Mouse (Mus musculus): ENCODE data around the gene Col1a1.

Gene Col1a1

DNA sequence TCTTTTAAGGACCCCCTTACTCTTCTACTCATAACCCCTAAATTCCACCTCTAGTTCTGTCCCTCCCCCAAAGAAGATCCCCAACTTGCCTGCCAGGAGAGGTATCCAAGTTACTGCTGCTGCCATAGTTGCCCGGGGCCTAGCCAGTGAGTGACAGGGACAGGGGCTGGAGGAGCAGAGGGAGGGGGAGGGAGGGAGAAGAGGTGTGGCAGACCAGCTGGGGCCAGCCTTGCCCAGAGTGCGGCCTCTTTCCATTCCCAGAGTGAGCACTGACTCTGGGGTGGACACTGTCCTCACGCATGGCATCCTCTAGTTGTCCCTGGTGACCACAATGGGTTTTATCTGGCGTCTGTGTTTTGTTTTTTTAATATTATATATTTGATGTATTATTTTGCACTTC, 37.3 kb downstream of the Col1a1 start:
- no peak for DNase-seq (ENCODE audit: low read depth in 1 of 2, low spot score in 2 of 2)

GRCm38 (mm10) chr11:94974951-94975350, 38.9 kb downstream of the Col1a1 start:
- DNase-seq (ENCODE audit: low read depth in 1 of 2, low spot score in 2 of 2), result no peak

- no peak for DNase-seq (ENCODE audit: low read depth in 1 of 2, low spot score in 2 of 2)
Observed at GRCm38 (mm10) chr11:94976199-94976598, 40.2 kb downstream of the Col1a1 start, which contains the start of gene Sgca. Gene Sgca (minus strand): TSS chr11:94976327.

- no peak for DNase-seq (ENCODE audit: low read depth in 1 of 2, low spot score in 2 of 2)
Observed at GRCm38 (mm10) chr11:94978178-94978915, 42.3 kb downstream of the Col1a1 start.

DNA sequence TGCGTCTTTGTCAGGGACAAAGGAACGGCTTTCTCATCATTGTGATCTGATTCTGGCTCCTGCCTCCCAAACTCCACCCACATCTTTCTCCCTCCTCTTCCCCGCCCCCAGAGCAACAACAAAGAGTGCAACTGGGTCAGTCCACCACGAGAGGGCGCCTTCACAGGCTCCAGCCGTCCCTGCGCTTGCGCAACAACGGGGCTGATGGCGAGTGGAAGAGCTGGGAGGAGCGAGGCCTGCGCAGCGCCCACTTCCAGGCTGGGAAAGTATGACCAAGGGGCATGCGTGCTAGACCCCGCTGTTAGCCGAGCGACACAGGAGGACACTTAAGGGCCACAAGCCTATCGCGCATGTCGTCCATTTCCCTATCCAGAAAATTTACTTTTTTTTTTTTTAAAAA, 42.9 kb downstream of the Col1a1 start:
- peak; percentile 89 to 93 for DNase-seq (ENCODE audit: low read depth in 1 of 2, low spot score in 2 of 2)

DNA sequence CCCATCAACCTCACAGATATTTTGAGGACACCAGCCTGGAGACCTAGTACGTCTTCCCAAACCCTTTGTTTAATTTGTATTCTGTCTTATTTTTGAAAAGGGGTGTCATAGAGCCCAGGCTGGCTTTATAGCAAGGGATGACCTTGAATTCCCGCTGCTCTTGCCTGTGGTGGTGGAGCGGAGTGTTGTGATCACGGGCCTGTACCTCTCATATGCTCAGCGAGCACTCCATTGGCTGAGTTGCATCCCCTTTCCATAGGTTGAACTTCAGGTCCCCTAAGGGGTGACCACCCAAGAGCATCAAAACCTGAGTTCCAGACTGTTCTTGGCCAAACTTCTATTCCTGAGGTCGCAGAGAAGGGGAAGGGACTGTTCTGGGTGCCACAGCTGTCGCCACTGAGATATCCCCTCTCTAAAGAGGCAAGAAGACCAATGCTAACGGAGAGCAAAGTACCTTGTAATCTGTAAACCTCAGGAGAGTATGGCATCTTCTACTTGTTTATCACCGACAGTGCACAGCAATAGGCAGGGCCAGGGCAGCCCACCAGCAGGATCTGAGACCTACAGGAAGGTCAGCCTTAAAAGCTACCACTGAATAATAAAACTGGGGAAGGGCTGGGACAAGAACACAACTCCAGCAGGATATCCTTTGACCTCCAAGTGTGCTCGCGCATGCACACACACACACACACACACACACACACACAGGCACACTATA, 43.6 kb downstream of the Col1a1 start:
- no peak for DNase-seq (ENCODE audit: low read depth in 1 of 2, low spot score in 2 of 2)

DNA sequence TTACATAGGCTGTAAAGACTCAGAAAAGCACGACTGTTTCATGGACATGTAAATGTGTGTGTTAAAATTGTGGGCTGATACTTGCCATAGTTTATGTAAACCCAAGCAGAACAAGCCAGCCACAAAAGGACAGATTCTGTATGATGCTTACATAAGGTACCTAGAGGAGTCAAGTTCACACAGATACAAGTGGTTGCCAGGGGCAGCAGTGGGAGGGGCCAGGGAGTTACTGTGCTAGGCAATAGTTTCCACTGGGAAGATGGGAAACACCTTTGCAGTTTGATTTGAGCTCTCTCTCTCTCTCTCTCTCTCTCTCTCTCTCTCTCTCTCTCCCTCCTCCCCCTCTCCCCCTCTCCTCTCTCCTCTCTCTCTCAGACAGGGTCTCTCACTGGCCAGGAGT, 49.1 kb downstream of the Col1a1 start:
- no peak for DNase-seq (ENCODE audit: low read depth in 1 of 2, low spot score in 2 of 2)

DNA sequence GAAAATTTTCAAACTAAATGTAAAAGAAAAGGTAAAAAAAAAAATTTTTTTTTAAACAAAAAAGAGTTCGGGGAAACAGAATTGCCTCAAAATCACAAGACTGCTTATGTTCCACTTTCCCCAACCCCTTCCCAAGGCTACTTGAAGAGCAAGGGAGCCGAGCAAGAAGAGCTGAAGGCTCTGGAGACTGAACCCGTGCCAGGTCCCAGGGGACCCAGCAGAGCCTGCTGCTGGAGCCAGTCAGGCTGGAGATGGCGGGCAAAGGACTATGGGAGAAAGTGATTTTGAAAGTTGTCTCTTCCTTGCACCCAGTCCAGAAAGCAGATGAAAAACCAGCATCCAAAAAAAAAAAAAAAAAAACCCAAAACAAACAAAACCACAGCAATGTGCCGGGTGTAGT, 49.8 kb downstream of the Col1a1 start:
- no peak for DNase-seq (ENCODE audit: low read depth in 1 of 2, low spot score in 2 of 2)

DNA sequence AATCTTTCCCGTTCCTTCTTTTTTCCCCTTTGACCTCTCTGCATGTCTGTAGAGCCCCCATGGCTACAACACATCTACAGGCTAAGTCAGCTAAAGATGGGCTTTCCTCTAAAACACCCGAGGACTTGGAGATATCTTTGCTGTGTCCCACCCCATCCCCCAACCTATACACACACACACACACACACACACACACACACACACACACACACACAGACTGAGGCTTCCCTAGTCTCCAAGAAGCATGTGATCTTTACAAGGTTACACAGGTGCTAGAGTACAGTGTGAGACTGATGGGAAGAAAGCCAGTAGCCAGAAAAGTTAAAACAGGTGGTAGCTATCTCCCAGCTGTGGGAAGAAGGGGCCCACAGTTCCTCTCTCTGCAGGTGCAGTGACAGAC, 50.4 kb downstream of the Col1a1 start:
- no peak for DNase-seq (ENCODE audit: low read depth in 1 of 2, low spot score in 2 of 2)

DNA sequence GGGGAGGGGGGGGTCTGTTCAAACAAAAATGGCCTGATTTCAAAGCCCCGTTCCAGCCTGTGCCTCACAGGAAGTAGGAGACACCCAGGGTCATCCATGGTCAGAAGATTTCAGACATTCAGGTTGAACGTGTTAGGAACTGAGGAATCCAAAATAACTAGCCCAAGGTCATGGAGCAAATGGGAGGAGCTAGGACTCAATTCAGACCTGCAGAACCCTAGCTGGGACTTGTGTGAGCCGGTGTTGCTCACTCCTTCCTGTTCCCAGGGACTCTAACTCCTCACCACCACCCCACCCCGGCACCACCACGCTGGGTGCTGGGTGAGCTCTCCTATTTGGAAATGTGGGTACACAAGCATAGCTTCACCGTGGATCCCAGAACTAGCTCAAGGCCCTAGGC, 51.3 kb downstream of the Col1a1 start:
- DNase-seq (ENCODE audit: low read depth in 1 of 2, low spot score in 2 of 2), result no peak

GRCm38 (mm10) chr11:94987851-94988250, 51.8 kb downstream of the Col1a1 start:
- DNase-seq (ENCODE audit: low read depth in 1 of 2, low spot score in 2 of 2), result no peak

- DNase-seq (ENCODE audit: low read depth in 1 of 2, low spot score in 2 of 2), result no peak
Observed at GRCm38 (mm10) chr11:94988780-94989561, 52.9 kb downstream of the Col1a1 start.

DNA sequence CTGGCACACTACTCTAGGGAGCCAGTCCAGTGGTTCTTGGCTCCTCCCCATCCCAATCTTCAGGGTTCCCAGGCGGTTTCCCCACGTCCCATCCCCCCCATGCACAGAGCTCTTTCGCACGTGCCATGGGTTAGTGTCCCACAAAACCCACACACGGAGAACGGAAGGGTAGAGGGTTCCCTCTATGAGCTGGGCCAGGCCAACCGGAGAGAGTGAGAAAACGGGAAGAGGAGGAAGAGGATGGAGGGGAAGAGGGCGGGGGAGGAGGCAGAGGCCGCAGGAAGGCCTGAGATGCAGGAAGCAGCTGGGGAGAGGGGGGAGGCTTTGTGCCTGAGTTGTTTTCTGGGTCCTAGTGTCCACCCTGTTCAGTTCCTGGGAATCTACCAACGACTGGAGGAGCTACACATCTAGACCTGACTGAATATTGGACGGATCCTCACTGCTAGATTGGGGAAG, 53.6 kb downstream of the Col1a1 start:
- DNase-seq (ENCODE audit: low read depth in 1 of 2, low spot score in 2 of 2), result peak in 1 of 2 experiments; percentile 35

DNA sequence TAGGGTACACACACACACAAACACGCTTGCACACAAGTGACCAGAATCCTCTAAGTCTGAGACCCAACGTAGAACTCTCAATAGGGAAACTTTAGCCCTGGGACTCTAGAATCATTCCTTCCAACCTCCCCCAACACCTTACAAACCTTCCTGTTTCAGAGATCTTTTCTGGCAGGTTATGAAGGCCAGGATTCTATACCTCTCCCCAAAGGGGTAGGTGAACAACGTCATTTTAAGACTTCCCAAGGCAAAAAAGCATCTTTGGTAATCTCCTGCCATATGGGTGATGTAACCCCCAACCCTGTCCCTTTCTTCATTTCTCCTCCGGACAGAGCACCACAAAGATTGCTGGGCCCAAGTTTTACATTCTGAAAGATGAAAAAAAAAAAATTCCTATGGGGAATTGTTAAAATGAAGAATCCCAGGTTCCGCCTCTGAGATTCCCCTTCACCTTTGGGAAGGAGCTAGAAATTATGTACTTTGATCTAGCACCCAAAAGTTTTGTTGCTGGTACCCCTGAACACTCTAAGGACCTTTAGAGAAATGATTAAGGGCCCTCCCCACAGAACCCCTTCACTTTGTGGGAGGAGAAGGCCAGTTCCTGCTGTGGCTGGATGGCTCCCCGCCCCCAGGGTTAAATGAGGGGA, 54.2 kb downstream of the Col1a1 start:
- no peak for DNase-seq (ENCODE audit: low read depth in 1 of 2, low spot score in 2 of 2)

DNA sequence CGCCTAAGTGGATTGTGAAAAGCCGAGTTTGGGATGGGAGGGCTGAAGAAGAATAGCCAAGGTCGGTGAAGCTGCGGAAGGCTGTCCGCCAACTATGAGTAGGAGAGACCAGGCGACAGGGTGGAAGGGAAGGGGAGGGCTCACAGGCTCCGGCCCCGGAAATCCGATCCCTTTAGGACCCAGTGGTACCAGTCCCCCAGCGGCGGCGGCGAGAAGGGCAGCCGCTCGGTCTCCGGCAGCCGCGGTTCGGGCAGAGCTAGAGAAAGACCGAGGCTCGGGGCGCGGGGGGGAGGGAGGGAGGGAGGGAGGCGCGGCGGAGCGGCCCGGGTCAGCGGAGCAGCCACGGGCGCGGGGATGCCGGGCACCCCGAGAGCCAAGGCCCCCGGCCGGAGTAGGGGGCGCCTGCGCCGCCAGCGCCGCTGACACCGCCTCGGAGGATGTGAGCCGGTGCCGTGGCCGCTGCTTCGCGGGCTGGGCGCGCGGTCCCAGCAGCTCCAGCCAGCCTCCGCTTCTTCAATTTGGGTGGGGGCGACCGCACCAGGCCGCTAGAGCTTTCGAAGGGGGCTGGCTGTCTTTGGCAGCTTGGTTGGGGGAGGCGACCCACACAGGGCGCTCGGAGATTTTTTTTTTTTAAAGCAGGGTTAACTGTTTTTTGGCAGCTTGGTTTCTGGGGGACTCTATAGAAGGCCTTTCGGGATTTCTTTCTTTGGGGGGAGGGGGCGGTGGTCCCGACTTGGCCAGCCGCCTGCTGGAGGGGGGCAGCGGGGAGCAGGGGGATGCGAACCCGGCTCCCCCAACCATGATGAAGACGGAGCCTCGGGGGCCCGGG, 54.9 kb downstream of the Col1a1 start, which contains the start of gene Ppp1r9b:
Ppp1r9b (plus strand) TSS at position 287 of the 829 bp plus-strand sequence.
- peak; percentile 68 to 86 for DNase-seq (ENCODE audit: low read depth in 1 of 2, low spot score in 2 of 2)

DNA sequence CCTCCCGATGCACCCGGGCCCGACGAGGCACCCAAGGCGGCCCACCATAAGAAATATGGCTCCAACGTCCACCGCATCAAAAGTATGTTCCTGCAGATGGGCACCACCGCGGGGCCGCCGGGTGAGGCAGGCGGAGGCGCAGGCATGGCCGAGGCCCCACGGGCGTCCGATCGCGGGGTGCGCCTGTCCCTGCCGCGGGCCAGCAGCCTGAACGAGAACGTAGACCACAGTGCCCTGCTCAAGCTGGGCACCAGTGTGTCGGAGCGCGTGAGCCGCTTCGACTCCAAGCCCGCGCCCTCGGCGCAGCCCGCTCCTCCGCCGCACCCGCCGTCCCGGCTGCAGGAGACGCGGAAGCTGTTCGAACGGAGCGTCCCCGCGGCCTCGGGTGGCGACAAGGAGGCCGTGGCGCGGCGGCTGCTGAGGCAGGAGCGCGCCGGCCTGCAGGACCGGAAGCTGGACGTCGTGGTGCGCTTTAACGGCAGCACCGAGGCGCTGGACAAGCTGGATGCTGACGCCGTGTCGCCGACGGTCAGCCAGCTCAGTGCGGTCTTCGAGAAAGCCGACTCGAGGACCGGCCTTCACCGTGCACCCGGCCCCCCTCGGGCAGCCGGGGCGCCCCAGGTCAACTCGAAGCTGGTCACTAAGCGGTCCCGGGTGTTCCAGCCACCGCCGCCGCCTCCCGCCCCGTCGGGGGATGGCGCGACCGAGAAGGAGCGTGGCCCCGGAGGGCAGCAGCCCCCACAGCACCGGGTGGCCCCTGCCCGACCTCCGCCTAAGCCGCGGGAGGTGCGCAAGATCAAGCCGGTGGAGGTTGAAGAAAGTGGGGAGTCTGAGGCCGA, 55.8 kb downstream of the Col1a1 start:
- no peak for DNase-seq (ENCODE audit: low read depth in 1 of 2, low spot score in 2 of 2)

- no peak for DNase-seq (ENCODE audit: low read depth in 1 of 2, low spot score in 2 of 2)
Observed at GRCm38 (mm10) chr11:94992480-94992753, 56.4 kb downstream of the Col1a1 start.

GRCm38 (mm10) chr11:94992754-94993606, 57.0 kb downstream of the Col1a1 start:
- peak; percentile 56 to 80 for DNase-seq (ENCODE audit: low read depth in 1 of 2, low spot score in 2 of 2)
